Mouse (Mus musculus) neural tube, embryonic 13.5 days (tissue): ENCODE measurements around the gene Megf8. TPM values are rescaled to one million over a fixed set of nuclear protein-coding genes. Genes with fewer than 3 reads are reported as not detected.

Experiments used
- ATAC-seq: fragments of 200-750 bp; cut with Nextera tagmentation; 2 replicates; pipeline ENCODE4 v1.8.0; 2017; ENCODE audit warnings: low read depth, mild to moderate bottlenecking, moderate TSS enrichment, moderate library complexity
- H3K27ac ChIP-seq: fragments of 300-500 bp; sonication (generic); replicated peaks from 2 replicates; pipeline ENCODE4 v1.5.1; 2015; ENCODE audit warnings: moderate library complexity, mild to moderate bottlenecking, inconsistent platforms
- H3K27me3 ChIP-seq: fragments of 300-500 bp; sonication (generic); 2 replicates; pipeline ENCODE4 v1.6.1; 2015; ENCODE audit warnings: mild to moderate bottlenecking, inconsistent platforms
- H3K36me3 ChIP-seq: fragments of 300-500 bp; sonication (generic); 2 replicates; pipeline ENCODE4 v1.6.1; 2015; ENCODE audit warnings: mild to moderate bottlenecking, inconsistent platforms
- H3K4me1 ChIP-seq: fragments of 300-500 bp; sonication (generic); replicated peaks from 2 replicates; pipeline ENCODE4 v1.6.1; 2015; ENCODE audit warnings: inconsistent platforms
- H3K4me2 ChIP-seq: fragments of 300-500 bp; sonication (generic); 2 replicates; pipeline ENCODE4 v1.6.1; 2015; ENCODE audit warnings: inconsistent platforms, mild to moderate bottlenecking, moderate library complexity
- H3K4me3 ChIP-seq: fragments of 300-500 bp; sonication (generic); 2 replicates; pipeline ENCODE4 v1.5.1; 2015; ENCODE audit warnings: mild to moderate bottlenecking, inconsistent platforms
- H3K9ac ChIP-seq: fragments of 300-500 bp; sonication (generic); 2 replicates; pipeline ENCODE4 v1.6.1; 2015; ENCODE audit warnings: moderate library complexity, mild to moderate bottlenecking, inconsistent platforms
- H3K9me3 ChIP-seq: fragments of 300-500 bp; sonication (generic); 2 replicates; pipeline ENCODE4 v1.6.1; 2016; ENCODE audit warnings: inconsistent platforms
- WGBS: fragments of 180-500 bp; shearing (Covaris S2); methylation state at CpG from one replicate; pipeline ENCODE4 v1.1.7; 2015; 5-methylcytosine and 5-hydroxymethylcytosine counted together
- polyA plus RNA-seq: library from polyadenylated mRNA; unstranded; fragments of >200 nt; fragmentation: Nextera tagmentation; extraction: Ambion mirVana; gene quantifications from 2 replicates; pipeline ENCODE4 v1.2.1, GENCODE M21; 2015

Gene Megf8
- polyA plus RNA-seq, 1 experiment from 2014 or later: 18.3 TPM

DNA sequence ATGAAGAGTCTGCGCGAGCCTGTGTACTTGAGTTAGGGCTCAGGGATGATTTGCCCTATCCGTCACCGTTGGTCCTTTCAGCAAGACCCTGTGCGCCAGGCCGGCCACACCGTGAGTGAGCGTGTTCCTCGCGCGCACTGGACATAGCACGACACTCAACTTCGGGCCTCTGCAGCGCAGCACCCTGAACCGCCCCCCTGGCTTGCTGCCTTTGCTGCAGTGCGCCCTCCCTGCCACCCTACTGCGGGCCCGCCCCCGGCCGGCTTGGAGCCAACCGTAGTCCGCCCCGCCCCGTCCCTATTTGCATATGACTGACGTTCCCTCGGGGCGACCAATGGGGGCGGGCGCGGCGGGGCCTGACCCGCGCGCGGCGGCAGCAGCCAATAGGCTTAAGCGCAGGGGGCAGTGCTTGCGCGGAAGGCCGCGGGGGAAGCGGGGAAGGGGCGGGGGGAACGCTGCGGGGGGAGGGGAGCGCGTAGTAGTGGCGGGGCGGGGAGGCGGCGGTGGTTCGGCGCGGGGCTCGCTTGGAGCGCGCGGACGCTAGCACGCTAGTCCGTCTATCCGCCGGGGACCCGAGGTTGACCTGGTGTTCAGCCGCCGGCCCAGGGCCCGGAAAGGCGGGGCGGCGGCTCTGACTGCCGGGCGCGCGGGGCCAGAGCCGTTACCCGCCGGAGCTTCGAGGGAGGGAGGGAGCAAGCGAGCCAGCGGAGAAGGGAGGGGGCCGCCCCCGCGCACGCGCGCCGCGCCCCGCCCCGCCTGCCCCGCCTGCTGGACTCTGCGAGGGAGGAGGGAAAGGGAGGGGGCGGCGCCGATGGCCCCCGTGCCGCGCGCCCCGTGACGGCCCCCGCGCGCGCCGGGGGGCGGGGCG lies 35.0 kb upstream of the Megf8 start:
- peaks cover 24% of the 10 kb centered on the region for H3K36me3 ChIP-seq
- H3K4me3 ChIP-seq: peak overlapping the region; percentile 85
- H3K27ac ChIP-seq: peak overlapping the region; percentile 100
- no peaks in the 10 kb centered on the region for H3K9me3 ChIP-seq
- peak; percentile 65 for ATAC-seq
- H3K9ac ChIP-seq: peak overlapping the region; percentile 89
- WGBS: 1% methylated on average over 70 of the region's 108 CpGs
- H3K4me1 ChIP-seq: peaks cover 70% of the 10 kb centered on the region
- H3K27me3 ChIP-seq: no peaks in the 10 kb centered on the region
- peak overlapping the region; percentile 81 for H3K4me2 ChIP-seq

DNA sequence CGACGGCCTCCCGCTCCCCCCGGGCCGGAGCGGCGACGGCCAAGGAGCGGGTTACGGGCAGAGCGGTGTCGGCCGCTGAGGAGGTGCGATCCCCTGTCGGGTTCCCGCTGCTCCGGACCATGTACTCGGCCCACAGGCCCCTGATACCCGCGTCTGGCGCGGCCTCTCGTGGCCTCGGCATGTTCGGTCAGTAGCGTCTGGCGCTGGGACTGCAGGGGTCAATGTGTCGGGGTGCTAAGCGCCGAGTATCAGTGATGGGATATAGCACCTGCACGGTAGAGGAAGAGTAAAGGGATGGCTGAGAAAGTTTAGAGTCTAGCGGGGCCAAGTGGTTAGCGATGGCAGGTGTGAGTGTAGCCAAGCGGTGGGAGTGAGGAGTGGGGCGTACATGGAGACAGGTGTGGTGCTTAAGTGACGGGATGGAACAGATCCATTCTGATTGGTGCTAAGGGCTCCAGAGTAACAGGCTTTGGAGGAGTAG lies 34.2 kb upstream of the Megf8 start:
- Histone ChIP-seq H3K27me3 (no peaks in the 10 kb centered on the region), H3K4me2 (peak overlapping the region; percentile 81), H3K9me3 (no peaks in the 10 kb centered on the region), H3K27ac (peak overlapping the region; percentile 100), H3K9ac (peak overlapping the region; percentile 89), H3K4me1 (peaks cover 62% of the 10 kb centered on the region), H3K4me3 (peak overlapping the region; percentile 85), H3K36me3 (peaks cover 32% of the 10 kb centered on the region)
- WGBS: 1% methylated on average over 34 of the region's 36 CpGs
- no peak for ATAC-seq

DNA sequence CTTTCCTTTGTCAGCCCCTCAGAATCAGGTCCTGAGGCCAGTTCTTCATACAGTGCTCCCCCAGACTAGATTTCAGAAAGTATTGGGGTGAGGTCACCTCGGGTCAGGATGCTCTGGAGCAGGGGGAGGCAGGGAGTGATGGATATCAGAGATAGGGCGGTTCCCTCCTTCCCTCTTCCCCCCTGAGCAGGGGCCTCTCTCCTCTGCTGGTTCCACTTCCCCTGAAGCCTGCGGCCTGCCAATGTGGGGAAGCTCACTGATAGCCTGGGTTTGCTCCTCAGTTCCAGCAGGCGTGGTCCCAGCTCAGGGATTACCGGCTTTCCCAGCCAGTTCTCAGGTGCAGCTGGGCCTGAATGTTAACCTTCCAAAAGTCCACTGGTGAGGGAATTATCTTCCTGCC lies 33.3 kb upstream of the Megf8 start:
- 30% methylated on average over 5 of the region's 5 CpGs for WGBS
- no peak for ATAC-seq

DNA sequence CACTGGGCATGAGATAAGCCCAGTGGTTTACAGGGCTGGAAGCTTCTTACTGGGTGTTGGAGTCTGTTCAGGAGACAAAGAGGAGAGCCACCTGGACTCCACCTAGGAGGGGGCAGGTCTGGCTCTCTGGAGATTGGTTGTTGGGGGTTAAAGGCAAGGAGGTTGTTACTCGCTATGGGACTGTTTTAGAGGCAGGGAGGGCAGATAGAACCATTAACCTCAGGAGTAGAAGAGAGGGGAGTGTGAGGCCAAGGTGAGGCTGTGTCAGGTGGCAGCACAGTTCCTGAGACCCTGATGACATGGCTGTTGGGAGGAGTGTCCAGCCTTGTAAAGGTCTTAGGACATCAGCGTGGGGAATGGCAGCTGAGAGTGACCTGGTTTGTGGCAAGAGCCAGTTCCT lies 32.8 kb upstream of the Megf8 start:
- Histone ChIP-seq H3K36me3 (peaks cover 46% of the 10 kb centered on the region), H3K27ac (peak overlapping the region; percentile 100), H3K27me3 (no peaks in the 10 kb centered on the region), H3K9me3 (no peaks in the 10 kb centered on the region), H3K4me2 (peak overlapping the region; percentile 81), H3K9ac (peak overlapping the region; percentile 89), H3K4me1 (peaks cover 58% of the 10 kb centered on the region), H3K4me3 (peak overlapping the region; percentile 85)
- whole genome bisulfite sequencing: 64% methylated on average over 2 of the region's 2 CpGs
- no peak for ATAC-seq

More for the DNA sequence above, 33.3 kb upstream of the Megf8 start:
- no peaks in the 10 kb centered on the region for H3K9me3 ChIP-seq
- peak overlapping the region; percentile 81 for H3K4me2 ChIP-seq
- H3K27me3 ChIP-seq: no peaks in the 10 kb centered on the region
- peaks cover 41% of the 10 kb centered on the region for H3K36me3 ChIP-seq
- H3K9ac ChIP-seq: peak overlapping the region; percentile 89
- H3K4me1 ChIP-seq: peaks cover 58% of the 10 kb centered on the region
- H3K27ac ChIP-seq: peak overlapping the region; percentile 100
- H3K4me3 ChIP-seq: peak overlapping the region; percentile 85

DNA sequence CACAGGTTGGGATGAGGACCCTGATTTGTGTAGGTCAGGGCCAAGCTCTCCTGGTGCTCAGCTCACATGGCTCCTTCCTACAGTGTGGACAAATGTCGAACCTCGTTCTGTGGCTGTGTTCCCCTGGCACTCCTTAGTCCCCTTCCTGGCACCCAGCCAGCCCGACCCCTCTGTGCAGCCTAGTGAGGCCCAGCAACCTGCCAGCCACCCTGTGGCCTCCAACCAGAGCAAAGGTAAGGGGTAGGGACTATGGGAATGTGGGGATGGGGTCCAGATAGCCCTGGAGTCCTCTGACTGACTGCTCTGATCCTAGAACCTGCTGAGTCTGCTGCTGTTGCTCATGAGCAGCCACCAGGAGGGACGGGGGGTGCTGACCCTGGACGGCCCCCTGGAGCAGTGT lies 32.2 kb upstream of the Megf8 start:
- peak overlapping the region; percentile 89 for H3K9ac ChIP-seq
- no peak for ATAC-seq
- 0 out of 2 replicates have a peak overlapping the region, but pooled peaks have one; percentile 4 for H3K27ac ChIP-seq
- peaks cover 52% of the 10 kb centered on the region for H3K4me1 ChIP-seq
- H3K4me3 ChIP-seq: peak overlapping the region; percentile 85
- peaks cover 52% of the 10 kb centered on the region for H3K36me3 ChIP-seq
- H3K27me3 ChIP-seq: no peaks in the 10 kb centered on the region
- peak overlapping the region; percentile 81 for H3K4me2 ChIP-seq
- 66% methylated on average over 5 of the region's 5 CpGs for WGBS
- H3K9me3 ChIP-seq: no peaks in the 10 kb centered on the region

DNA sequence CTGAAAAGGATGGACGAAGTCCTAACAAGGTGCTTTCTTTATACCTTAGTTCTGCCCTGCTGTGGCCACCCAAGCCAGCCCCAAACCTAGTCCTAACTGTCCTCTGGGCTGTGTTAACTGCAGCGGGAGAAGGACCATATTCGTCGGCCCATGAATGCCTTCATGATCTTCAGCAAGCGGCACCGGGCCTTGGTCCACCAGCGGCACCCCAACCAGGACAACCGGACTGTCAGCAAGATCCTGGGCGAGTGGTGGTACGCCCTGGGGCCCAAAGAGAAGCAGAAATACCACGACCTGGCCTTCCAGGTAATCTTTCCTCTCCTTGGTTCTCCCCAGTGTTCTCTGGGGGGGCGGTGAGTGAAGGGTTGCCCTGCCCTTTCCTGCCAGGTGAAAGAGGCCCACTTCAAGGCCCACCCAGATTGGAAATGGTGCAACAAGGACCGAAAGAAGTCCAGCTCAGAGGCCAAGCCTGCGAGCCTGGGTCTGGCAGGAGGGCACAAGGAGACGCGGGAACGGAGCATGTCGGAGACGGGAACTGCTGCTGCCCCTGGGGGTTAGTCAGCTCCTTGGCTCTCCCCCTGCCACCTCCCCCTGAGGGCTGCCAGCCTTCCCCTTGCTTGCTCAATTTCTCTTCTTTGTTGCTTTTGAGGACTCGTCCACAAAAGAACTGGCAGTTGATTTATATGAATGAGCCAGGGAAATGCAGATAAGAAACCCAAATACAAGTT lies 31.3 kb upstream of the Megf8 start:
- no peaks in the 10 kb centered on the region for H3K27me3 ChIP-seq
- no peak overlapping the region for H3K27ac ChIP-seq
- no peak overlapping the region for H3K4me3 ChIP-seq
- H3K4me2 ChIP-seq: no peak overlapping the region
- ATAC-seq: no peak
- no peak overlapping the region for H3K9ac ChIP-seq
- 86% methylated on average over 20 of the region's 20 CpGs for WGBS
- no peaks in the 10 kb centered on the region for H3K9me3 ChIP-seq
- peaks cover 61% of the 10 kb centered on the region for H3K36me3 ChIP-seq
- H3K4me1 ChIP-seq: peaks cover 47% of the 10 kb centered on the region

GRCm38 (mm10) chr7:25286989-25287388 lies 30.0 kb upstream of the Megf8 start:
- no peaks in the 10 kb centered on the region for H3K9me3 ChIP-seq
- no peak overlapping the region for H3K9ac ChIP-seq
- ATAC-seq: no peak
- H3K4me2 ChIP-seq: no peak overlapping the region
- no peak overlapping the region for H3K4me3 ChIP-seq
- peaks cover 46% of the 10 kb centered on the region for H3K4me1 ChIP-seq
- H3K36me3 ChIP-seq: peaks cover 74% of the 10 kb centered on the region
- no peaks in the 10 kb centered on the region for H3K27me3 ChIP-seq
- WGBS: 86% methylated on average over 8 of the region's 8 CpGs
- H3K27ac ChIP-seq: no peak overlapping the region

DNA sequence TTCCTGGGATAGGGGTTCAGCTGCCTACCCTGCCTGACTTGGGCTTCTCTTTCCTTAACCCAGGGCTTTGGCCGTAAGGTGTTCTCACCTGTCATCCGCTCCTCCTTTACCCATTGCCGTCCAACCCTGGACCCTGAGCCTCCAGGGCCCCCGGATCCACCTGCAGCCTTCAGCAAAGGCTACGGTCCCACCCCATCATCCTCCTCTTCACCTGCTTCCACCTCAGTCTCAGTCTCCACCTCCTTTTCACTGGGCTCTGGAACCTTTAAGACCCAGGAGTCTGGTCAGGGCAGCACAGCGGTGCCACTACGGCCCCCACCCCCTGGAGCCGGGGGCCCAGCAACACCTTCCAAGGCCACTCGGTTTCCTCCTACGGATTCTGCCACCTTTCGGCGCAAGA lies 29.0 kb upstream of the Megf8 start:
- no peak overlapping the region for H3K4me2 ChIP-seq
- no peak for ATAC-seq
- H3K36me3 ChIP-seq: peaks cover 84% of the 10 kb centered on the region
- no peak overlapping the region for H3K4me3 ChIP-seq
- H3K4me1 ChIP-seq: peaks cover 48% of the 10 kb centered on the region
- H3K27me3 ChIP-seq: no peaks in the 10 kb centered on the region
- no peak overlapping the region for H3K27ac ChIP-seq
- 95% methylated on average over 12 of the region's 12 CpGs for WGBS
- no peak overlapping the region for H3K9ac ChIP-seq
- H3K9me3 ChIP-seq: no peaks in the 10 kb centered on the region

DNA sequence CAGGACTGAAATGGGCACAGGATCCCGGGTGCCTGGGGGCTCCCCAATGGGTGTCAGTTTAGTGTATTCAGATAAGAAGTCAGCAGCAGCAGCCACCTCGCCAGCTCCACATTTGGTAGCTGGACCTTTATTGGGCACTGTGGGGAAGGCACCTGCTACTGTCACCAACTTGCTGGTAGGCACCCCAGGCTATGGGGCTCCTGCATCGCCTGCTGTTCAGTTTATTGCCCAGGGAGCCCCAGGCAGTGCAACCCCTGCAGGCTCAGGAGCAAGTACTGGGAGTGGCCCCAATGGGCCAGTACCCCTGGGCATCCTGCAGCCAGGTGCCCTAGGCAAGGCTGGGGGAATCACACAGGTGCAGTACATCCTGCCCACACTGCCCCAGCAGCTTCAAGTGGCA lies 28.2 kb upstream of the Megf8 start:
- 86% methylated on average over 3 of the region's 3 CpGs for WGBS
- ATAC-seq: no peak
- Histone ChIP-seq H3K4me1 (peaks cover 41% of the 10 kb centered on the region), H3K4me2 (no peak overlapping the region), H3K36me3 (peaks cover 91% of the 10 kb centered on the region), H3K27ac (no peak overlapping the region), H3K9me3 (no peaks in the 10 kb centered on the region), H3K27me3 (no peaks in the 10 kb centered on the region), H3K4me3 (no peak overlapping the region), H3K9ac (no peak overlapping the region)

- H3K9me3 ChIP-seq: no peaks in the 10 kb centered on the region
- WGBS: 93% methylated on average over 3 of the region's 3 CpGs
- peaks cover 100% of the 10 kb centered on the region for H3K36me3 ChIP-seq
- no peak overlapping the region for H3K4me2 ChIP-seq
- H3K27me3 ChIP-seq: no peaks in the 10 kb centered on the region
- H3K27ac ChIP-seq: no peak overlapping the region
- H3K9ac ChIP-seq: no peak overlapping the region
- no peak overlapping the region for H3K4me3 ChIP-seq
- H3K4me1 ChIP-seq: peaks cover 30% of the 10 kb centered on the region
- no peak for ATAC-seq
These were observed 27.0 kb upstream of the Megf8 start for GRCm38 (mm10) chr7:25289925-25290324.

GRCm38 (mm10) chr7:25290463-25290862 lies 26.5 kb upstream of the Megf8 start:
- Histone ChIP-seq H3K4me3 (no peak overlapping the region), H3K4me1 (peaks cover 30% of the 10 kb centered on the region), H3K9ac (no peak overlapping the region), H3K9me3 (no peaks in the 10 kb centered on the region), H3K4me2 (no peak overlapping the region), H3K27ac (no peak overlapping the region), H3K36me3 (peaks cover 100% of the 10 kb centered on the region), H3K27me3 (no peaks in the 10 kb centered on the region)
- WGBS: 91% methylated on average over 1 of the region's 1 CpGs
- ATAC-seq: no peak

GRCm38 (mm10) chr7:25290911-25291310 lies 26.1 kb upstream of the Megf8 start:
- Histone ChIP-seq H3K27me3 (no peaks in the 10 kb centered on the region), H3K9ac (no peak overlapping the region), H3K36me3 (peaks cover 100% of the 10 kb centered on the region), H3K4me1 (peaks cover 30% of the 10 kb centered on the region), H3K27ac (peak overlapping the region; percentile 54), H3K9me3 (no peaks in the 10 kb centered on the region), H3K4me2 (no peak overlapping the region), H3K4me3 (no peak overlapping the region)
- no peak for ATAC-seq
- WGBS: 97% methylated on average over 2 of the region's 2 CpGs
